Mouse (Mus musculus) hindlimb bud, embryonic 11.5 days (tissue): Measurements from ENCODE around the gene Dnah14.

Experiments
- DNase-seq: peaks from one replicate; pipeline ENCODE4 v3.0.0-alpha.2; 2012; ENCODE audit warnings: low read depth, low spot score; ENCODE audit errors: extremely low spot score

The Dnah14 gene

GRCm38 (mm10) chr1:181851521-181852310 is 275.4 kb downstream of the Dnah14 start:
- no peak for DNase-seq

- no peak for DNase-seq
These were observed 276.1 kb downstream of the Dnah14 start for GRCm38 (mm10) chr1:181852466-181852865.

- no peak for DNase-seq
These were observed 276.9 kb downstream of the Dnah14 start for GRCm38 (mm10) chr1:181853081-181853736.

- no peak for DNase-seq
These were observed 278.5 kb downstream of the Dnah14 start for GRCm38 (mm10) chr1:181854829-181855228.

- DNase-seq = no peak
These were observed 280.0 kb downstream of the Dnah14 start for GRCm38 (mm10) chr1:181856329-181856728.

- DNase-seq = no peak
These were observed 284.3 kb downstream of the Dnah14 start for GRCm38 (mm10) chr1:181860659-181861058.

- no peak for DNase-seq
These were observed 285.0 kb downstream of the Dnah14 start for GRCm38 (mm10) chr1:181861181-181861902.

GRCm38 (mm10) chr1:181862676-181863374 is 286.5 kb downstream of the Dnah14 start:
- no peak for DNase-seq

- DNase-seq = no peak
These were observed 287.1 kb downstream of the Dnah14 start for GRCm38 (mm10) chr1:181863431-181863830.
